Mouse (Mus musculus) embryonic fibroblast, embryonic 13.5 days (primary cell): ENCODE data around the gene Olfml2b.

Source experiments
- CTCF ChIP-seq: IDR thresholded peaks from 2 replicates; pipeline ENCODE4 v1.5.1; 2011; ENCODE audit warnings: mild to moderate bottlenecking, control low read depth, low read length, moderate library complexity, borderline replicate concordance; ENCODE audit not compliant: insufficient read depth
- POLR2A ChIP-seq: IDR thresholded peaks from 2 replicates; pipeline ENCODE4 v1.6.1; 2011; ENCODE audit warnings: low read depth, mild to moderate bottlenecking, control low read depth, low read length, moderate library complexity

DNA sequence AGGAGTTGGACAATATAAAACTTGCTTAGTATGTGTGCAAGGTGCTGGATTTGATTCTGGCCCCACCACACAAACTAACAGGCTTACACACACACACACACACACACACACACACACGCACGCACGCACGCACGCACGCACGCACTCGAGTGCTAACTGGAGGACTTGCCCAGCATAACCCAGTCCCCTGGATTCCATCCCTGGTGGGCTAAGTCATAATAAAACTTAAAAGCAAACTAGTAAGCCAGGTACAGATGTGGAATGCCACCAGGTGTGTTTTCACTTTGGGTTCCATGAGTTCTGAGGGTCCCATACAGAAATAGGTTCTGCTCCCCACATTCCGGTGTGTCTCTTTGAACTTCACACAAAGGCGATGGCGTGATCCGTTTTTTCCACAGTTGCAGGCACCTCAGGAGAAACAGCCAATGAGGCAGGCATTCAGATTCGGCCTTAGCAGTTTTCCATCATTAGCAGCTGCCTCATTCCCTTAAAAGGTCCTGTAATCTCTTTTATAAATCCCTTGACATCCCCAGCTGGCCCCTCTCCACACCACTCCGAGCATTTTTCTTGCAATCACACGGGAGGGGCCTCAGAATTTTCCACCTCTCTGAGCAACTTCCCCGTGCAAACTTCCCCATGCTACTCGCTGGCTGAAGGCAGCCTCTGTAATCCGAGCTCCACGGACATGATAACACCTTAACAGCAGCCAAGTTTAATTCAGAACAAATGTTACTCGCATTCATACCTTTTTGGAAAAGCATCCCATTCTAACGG is 38.9 kb upstream of the Olfml2b start:
- TF ChIP-seq POLR2A (no peak), CTCF (no peak)
